Mouse (Mus musculus) G1E-ER4 (cell line): Measurements from ENCODE around the gene Prss1. TPM values are rescaled to one million over a fixed set of nuclear protein-coding genes. Genes with fewer than 3 reads are reported as not detected.
"Not testable (repeated sequence)": the region's sequence is repeated elsewhere in the genome, so short reads cannot be mapped to it uniquely, and the experiment has no call there.

ENCODE experiments used
- GATA1 ChIP-seq: IDR thresholded peaks from one replicate; pipeline ENCODE4 v1.8.0; 2012; ENCODE audit warnings: low read length, inconsistent platforms
- polyA plus RNA-seq: library from polyadenylated mRNA; stranded (reverse); fragments of >175 nt; gene quantifications from 2 replicates; pipeline ENCODE4 v1.2.3, GENCODE M21; 2012

Prss1 gene
- polyA plus RNA-seq = not detected in 2 replicates

- not testable (repeated sequence) for TF ChIP-seq GATA1
These were observed at the start of gene Prss1 for GRCm38 (mm10) chr6:41458632-41459031. TSS of gene Prss1 (plus strand) at chr6:41458932.

DNA sequence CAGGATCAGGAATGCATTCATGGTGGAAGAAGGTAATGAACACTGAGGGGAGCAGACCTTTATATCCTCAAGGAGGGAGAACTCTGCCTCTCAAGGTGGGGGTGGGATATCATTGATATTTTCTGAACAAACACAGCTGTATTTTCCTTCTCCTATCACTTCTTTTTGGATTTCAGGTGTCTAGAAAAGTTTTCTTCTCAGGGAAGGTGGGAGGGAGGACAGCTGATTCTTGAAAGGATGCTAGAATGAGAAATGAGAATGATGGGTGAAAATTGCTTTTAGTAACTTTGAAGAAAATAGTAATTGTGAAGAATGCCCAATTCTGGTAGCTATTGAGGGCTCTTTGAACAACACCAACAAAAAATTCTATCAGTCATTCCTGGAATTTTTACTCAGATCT lies 12.7 kb upstream of the Prss1 start, which contains the start of gene Gm10334:
Gene Gm10334 (minus strand): TSS at position 101 of the 400 bp plus-strand sequence.
- not testable (repeated sequence) for TF ChIP-seq GATA1

GRCm38 (mm10) chr6:41499374-41499773 lies 40.6 kb downstream of the Prss1 start:
- no peak for TF ChIP-seq GATA1

DNA sequence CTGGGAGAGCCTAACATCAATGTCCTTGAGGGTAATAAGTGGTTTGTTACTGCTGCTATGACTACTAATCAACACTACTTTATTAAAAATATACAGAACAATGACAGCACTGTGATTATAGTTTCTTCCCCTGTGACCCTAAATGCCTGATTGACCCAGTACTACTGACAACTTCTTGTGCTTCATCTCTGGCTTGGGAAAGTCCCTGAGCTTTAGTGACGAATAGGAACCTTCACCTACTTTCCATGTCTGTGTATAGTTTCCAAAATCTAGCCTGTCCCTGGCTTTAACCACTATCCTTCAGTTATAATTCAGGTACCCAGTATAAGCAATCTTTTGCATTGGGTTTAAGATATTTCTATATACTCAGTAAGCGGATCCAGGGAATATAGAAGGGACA lies 46.2 kb downstream of the Prss1 start:
- TF ChIP-seq GATA1 = no peak

DNA sequence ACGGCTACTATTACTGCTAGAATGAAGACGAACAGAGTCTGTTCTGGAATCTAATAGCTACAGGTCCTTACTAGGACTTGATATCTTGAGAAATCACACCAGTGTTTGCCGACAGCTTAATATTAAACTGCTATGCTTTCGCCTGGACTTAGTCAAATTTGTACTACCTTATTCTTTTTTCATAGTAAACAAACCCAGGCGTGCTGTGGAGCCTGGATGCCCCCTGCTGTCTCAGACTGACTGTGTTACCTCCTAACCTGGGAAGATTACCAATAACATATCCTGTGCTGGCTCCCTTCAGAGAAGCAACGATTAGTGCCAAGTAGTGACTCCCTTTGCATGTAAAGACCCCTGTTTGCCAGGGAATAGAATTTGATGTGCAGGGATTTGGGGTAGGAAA lies 46.6 kb downstream of the Prss1 start:
- no peak for TF ChIP-seq GATA1

Other genes starting within 250 kb of the Prss1 start
- gene Try4, start 156.7 kb upstream of the Prss1 start, polyA plus RNA-seq = not detected in 2 replicates
- not detected in 2 replicates for gene Try5, start 142.1 kb upstream of the Prss1 start, polyA plus RNA-seq
- not detected in 2 replicates for gene Try10, start 104.8 kb upstream of the Prss1 start, polyA plus RNA-seq
- not detected in 2 replicates for gene Prss3, start 81.3 kb upstream of the Prss1 start, polyA plus RNA-seq
- gene Gm5771, start 66.6 kb upstream of the Prss1 start, polyA plus RNA-seq = not detected in 2 replicates
- gene Gm10334, start 12.8 kb upstream of the Prss1 start, polyA plus RNA-seq = not detected in 2 replicates
- gene Prss2, start 62.9 kb downstream of the Prss1 start, polyA plus RNA-seq = not detected in 2 replicates
- gene Ephb6, start 146.6 kb downstream of the Prss1 start, polyA plus RNA-seq = 0.25 and 0.48 TPM in 2 replicates
- not detected in 2 replicates for gene Trpv6, start 177.5 kb downstream of the Prss1 start, polyA plus RNA-seq
- not detected in 2 replicates for gene Trpv5, start 221.8 kb downstream of the Prss1 start, polyA plus RNA-seq
- not detected in 2 replicates for gene Llcfc1, start 225.5 kb downstream of the Prss1 start, polyA plus RNA-seq
- gene Kel, start 245.4 kb downstream of the Prss1 start, polyA plus RNA-seq = 1.0 and 1.3 TPM in 2 replicates